Mouse (Mus musculus): ENCODE measurements around the gene Olfr1145.

The Olfr1145 gene

DNA sequence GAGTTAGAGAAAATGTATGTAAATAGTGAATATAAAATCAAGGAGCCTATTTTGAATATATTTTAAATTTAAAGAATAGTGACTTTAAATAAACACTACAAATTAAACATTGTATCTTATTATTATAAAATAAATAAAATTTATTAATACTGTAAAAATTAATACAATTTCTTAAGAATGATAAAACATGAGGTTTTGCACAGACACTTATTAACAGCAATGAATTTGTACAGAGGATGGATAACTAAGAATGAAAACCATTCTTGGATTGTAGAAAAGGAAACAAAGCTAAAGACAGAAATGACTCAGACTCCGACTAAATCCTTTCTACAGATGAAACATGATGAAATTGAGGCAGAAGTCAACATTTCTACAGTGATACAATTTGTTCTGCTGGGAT, at the start of gene Olfr1145:
TSS of gene Olfr1145 (plus strand) at position 301 of the 400 bp plus-strand sequence.
- no peak for DNase-seq (ENCODE audit: low read depth, low spot score)

DNA sequence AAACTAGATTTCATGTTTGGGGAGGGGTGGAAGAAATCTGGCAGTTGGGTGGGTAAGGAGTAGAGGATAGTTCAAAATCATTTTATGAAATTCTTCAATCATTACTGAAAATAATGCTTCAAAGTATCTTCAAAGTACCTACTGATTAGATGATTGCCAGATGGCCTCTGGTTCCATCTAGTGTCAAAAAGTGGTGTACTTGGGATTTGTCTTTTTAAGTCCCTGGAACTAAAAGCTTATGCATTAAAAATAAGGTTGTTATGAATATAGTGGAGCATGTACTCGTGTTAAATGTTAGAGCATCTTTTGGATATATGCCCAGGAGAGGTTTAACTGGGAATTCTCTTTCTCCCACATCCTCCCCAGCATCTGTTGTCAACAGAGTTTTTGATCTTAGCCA, 33.5 kb upstream of the Olfr1145 start:
- DNase-seq (ENCODE audit: low read depth, low spot score) = no peak

DNA sequence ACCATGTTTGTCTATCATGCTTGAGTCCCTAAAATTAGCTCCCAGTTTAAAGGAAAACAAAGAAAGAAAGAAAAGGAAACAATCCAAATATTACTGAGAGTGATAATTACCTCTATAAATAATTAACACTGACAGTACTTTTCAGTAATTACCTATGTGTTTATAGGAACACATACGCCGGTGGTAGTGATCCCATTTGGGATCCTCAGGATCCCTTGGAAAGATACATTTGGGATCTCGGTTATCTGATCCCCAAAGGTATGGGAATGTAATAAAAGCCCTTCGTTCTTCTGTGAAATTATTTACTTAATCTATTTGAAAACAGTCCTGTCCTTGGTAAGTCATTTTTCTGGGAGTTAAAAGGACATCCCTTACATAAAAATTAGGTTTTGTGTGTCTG, 30.4 kb upstream of the Olfr1145 start, which contains the start of gene Olfr152:
TSS of gene Olfr152 (plus strand) at position 301 of the 400 bp plus-strand sequence.
- no peak for DNase-seq (ENCODE audit: low read depth, low spot score)

DNA sequence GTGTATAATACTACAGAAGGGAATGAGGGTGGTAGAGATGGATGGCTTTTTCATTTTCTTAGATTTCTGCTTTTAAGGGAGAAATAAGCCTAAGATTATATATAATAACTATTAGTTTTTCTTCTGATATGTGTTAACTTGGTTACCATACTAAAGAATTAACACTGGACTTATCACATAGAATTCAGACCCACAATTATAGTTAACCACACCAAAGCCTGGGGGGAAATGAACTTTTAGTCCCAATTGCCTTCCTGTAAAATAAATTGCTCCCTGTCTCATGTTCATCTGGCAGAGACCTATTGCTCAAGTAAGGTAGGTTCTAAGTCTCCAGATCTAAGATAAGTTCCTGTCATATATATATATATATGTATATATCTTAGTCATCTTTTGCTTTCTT, 9.3 kb upstream of the Olfr1145 start, which contains the start of gene Olfr1143:
TSS of gene Olfr1143 (plus strand) at position 301 of the 400 bp plus-strand sequence.
- DNase-seq (ENCODE audit: low read depth, low spot score) = no peak

DNA sequence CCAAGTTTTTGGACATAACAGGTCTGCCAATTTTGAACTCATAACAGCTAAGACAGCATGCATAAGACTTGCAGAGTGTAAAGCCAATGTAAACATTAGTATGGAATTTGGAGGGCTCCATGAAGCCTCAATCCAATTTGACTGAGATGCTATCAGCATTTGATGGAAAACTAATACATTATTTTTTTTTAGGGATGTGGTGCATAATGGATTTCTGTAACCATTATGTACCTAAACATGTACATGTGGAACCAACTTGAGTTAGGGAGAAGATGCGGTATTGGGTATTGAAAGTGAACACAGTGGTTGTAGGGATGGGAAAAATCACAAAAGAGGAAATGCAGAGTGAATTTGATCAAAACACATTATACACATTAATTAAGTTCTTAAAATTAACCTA, 20.6 kb downstream of the Olfr1145 start, which contains the start of gene Olfr1148:
TSS of gene Olfr1148 (plus strand) at position 301 of the 400 bp plus-strand sequence.
- DNase-seq (ENCODE audit: low read depth, low spot score) = no peak

DNA sequence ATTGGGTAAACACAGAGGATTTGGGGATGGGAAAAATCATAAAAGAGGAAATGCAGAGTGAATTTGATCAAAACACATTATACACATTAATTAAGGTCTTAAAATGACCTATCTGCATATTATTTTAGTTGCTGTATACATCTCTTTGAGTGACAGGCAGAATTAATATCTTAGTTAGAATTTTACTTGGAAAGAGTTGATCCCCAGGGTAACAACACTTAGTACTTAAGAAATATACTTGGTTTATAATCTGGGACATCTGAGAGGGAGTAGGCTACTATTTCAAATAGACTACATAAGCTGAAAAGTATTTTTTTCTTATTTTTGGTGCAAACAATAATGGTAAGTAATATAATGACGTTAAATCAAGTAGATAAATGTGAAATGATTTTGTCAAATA, 34.1 kb downstream of the Olfr1145 start, which contains the start of gene Olfr1150-ps1:
TSS of gene Olfr1150-ps1 (plus strand) at position 301 of the 400 bp plus-strand sequence.
- DNase-seq (ENCODE audit: low read depth, low spot score) = no peak

DNA sequence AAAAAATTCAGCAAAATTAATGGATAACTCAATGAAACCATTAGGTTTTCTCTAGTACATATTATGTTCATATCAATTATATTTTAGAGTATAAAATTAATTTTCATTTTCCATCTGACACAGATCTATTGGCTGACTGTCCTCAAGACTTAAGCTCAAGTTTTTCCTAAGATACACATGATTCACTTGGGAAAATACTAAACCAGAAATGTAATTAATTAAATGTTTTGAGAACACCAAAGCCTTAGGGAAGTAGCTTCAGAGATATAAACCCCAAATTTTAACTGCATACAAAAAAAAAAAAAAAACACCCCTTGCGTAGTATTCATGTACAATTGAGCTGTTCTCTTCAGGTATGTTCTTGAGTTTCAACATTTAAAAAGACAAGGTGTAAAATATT, 45.9 kb downstream of the Olfr1145 start, which contains the start of gene Olfr1151:
TSS of gene Olfr1151 (plus strand) at position 301 of the 400 bp plus-strand sequence.
- DNase-seq (ENCODE audit: low read depth, low spot score) = no peak
